Mouse (Mus musculus): ENCODE data around the gene 2210408I21Rik.

2210408I21Rik gene

DNA sequence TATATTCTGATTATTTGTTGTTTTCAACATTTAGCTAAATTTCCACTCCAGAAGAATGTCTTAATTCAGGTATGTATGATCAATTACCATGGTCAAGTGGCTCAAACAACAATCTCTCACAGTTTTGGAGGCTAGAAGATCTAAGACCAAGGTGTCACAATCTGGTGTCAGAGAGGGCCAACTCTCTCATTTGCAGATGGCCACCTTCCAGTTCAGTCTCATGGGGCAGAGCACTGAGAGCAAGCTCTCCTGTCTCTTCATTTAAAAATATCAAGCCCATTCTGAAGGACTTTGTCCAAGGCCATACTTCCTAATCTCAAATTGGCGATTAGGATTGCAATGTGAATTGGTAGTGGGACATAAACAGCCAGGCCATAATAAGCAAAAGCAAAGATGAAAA lies 378.7 kb downstream of the 2210408I21Rik start:
- DNase-seq, result no peak

DNA sequence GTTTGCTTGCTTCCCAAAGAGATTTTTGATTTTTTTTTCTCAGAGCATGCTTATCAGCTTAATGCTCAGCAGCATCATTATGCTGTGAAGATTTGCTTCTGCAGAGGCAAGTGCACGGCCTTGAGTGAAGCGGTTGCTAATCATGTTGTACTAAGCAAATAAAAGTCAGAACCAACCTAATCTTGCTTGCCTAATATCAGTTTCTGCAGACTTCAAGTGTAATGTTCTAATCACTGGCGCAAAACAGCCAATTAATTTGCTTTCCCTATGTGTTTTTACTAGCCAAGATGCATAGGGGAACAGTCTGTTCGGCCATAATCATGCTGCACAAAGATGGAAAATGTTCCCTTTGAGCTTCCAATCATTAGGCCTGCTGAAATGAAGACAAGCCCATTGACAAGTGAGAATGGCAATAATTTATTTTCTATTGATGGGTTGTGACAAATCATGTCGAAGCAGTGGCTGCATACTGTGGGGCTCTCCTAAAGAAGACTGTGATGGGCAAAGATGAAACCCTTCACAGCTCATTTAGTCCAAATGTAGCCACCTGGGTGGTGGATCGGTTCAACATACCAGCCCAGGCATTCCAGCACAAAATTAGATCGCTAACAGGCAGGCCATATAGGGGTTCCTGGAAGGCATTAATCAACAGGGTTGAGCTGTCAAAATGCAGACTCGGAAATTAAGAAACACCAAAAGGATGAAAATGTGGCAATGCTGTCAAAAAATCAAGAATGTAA lies 393.8 kb downstream of the 2210408I21Rik start:
- DNase-seq, result no peak

DNA sequence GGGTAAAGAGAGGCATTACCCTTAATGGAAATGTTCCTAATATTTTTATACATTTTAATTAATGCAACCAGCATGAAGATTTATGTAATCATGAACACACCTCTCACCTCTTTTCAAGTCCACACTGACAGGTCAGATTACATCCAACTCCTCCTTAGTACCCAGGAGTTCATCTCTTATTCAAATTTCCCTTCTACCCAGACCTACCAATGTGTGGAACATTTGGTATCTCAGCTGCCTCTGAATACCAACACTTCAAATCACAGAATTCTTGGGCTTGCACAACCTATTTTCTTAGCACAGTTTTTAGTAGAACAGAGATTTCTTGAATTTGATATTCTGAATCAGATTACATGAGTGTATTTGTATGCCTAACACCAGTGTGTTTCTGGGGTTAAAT lies 394.4 kb downstream of the 2210408I21Rik start:
- DNase-seq, result no peak

DNA sequence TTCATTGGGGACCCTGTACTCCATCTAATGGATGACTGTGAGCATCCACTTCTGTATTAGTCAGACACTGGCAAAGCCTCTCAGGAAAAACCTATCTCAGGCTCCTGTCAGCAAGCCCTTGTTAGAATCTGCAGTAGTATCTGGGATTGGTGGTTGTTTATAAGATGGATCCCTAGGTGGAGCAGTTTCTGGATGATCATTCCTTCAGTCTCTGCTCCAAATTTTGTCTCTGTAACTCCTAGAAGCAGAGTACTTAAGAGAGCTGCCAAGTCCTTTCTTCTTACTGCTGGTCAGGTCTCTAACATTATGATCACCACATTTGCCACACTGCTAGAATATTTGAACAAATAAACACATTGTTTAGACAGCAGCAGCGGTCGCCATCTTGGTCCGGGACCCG lies 402.1 kb downstream of the 2210408I21Rik start:
- DNase-seq, result no peak

DNA sequence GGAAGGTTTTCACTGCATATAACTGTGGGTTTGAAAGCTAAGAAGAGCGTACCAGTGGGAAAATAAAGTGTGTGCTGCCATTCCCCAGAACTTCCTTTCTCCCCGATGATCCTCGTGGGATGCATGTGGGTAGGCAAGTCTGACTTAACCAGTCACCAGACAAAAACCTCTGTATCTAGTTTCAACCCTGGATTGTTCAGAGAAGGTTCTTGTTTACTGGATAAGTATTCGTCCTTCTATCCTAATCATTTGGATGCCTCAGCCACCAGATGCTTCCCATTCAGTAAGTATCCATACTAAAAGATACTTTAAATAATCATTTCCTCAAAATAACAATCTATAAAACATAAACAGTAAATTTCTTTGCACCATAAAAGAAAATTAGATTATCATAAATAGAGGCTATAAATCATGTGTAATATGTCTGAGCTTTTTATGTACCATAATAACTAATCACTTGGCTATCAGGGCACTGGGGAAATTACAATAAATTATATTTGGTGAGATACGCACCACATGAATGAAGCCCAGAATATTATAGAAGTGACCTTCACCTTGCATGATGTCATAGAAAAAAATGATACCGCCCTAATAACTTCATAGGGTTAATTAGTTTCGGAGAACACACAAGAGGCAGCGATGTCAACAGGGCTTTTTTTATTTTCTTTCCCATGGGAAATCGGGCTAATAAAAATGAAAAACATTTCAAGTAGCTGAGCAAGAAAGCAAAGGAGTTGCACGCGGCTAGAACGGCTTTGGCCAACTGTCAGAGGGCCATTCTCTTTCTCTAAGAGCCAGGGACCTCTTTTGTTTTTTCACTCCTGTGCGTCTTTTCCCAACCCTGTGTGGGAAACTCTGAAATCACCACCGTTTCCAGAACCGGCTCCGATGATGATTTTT lies 412.4 kb downstream of the 2210408I21Rik start:
- no peak for DNase-seq

DNA sequence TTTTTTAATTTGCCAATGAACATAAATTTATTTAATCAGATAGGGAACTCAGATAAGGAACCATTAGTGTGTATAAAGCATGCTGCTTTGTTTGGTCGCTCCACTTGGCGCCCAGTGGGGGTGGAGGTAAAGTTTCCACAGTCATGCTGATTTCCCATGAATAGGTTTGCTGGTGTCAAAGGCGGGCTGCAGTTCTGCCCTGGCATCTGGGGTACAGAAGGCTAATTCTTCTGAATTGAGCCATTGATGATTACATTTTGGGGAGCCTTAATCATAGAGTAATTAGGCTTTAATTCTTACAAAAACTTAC lies 413.0 kb downstream of the 2210408I21Rik start:
- no peak for DNase-seq

DNA sequence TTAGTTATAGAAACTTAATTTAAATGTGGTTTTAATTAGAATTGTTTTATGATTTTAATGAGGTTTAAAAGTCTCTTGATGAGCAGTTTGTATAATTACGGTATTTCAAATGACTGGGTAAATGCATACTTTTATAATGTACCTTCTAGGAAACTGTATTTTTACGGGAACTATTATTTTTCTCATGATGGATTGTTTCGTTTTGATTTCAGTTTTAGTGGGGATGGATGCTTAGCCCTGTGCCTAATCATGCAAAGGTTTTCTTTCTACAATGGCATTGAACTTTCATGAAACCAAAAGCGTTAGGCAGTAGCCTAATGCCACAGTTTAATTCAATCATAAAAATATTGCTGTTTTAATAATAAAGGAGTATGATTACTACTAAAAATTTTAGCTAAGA lies 413.4 kb downstream of the 2210408I21Rik start:
- DNase-seq, result no peak

DNA sequence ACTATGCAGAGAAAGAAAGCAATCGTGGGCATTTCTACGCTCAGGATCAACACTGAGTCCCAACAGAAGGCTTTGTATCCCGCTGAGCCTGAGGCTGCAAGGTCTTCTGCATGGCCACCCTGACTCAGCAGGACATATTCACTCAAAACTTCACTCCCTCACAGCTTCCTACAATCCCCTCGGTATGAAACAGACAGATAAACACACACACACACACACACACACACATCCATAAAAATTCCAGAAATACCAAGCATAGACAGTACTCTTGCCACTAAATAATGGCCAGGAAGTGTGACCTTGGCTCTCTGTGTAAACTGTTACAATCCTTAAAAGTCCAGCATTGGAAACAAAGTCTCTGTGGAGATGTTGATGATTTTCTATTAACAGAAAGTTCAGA lies 458.7 kb downstream of the 2210408I21Rik start:
- DNase-seq, result no peak

DNA sequence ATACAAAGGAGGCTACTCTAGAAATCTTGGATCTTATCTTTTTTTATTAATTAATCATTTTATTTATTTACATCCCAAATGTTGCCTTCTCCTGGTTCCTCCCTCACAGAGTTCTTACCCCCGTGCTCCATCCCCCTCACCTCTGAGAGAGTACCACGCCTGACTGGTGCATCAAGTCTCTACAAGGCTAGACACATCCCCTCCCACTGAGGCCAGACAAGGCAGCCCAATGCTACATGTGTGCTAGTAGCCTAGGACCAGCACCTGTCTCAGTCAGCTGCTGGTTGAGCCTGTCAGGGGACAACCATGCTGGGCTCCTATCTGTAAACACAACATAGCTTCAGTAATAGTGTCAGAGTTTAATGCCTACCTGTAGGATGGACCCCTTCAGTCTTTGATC lies 480.0 kb downstream of the 2210408I21Rik start:
- no peak for DNase-seq

Measured in cerebellum, postnatal 36 days (tissue).